Mouse (Mus musculus): ENCODE measurements around the gene Taf1a.
"Not testable (repeated sequence)": the region's sequence is repeated elsewhere in the genome, so short reads cannot be mapped to it uniquely, and the experiment has no call there.

Taf1a gene

DNA sequence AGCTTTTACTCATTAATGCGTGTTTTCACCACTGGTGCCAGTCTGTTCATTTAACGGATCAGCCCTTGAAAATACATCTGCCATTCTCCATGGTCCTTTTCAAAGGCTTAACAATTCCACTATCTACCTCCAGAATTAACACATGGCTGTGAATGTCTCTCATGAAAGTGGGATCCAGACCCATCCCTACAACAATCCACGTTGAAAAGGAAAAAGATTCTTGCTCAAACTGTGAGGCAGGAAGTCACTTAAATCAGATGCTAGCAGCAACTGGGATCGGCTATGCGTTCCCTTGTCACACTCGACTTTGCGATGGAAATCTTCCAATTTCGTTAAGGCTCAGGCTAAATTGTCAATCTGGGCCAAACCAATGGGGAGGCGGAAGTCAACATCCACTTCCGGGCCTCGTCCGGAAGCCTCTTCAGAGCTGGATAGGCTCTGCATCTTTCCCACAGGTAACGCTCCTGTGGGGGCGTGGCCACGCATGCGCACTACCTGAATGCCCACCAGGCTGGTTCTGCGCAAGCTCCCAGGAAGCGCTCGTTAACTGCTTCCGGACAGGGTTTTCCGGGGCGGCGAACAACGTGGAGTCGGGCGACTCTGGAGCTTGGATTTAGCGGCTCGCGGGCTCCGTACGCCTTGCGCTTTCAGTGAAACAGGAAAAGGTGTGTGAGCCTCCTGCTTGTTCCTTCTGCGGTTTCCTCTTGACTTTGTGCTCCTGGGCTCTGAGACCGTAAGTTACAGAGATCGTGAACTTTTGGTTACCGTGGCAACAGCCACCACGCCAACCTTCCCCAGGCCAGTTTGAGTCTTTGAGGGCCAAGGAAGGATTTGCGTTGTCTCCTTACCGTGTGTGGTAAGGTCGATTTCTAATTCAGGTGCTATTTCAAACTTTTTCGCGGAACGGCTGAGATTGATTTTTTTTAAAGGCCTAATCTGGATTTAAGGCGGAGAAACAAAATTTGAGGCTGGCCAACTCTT is at the start of gene Taf1a:
TSS of gene Taf1a (plus strand) at position 556 of the 981 bp plus-strand sequence.
- in situ Hi-C loops (cut with MboI; ENCODE audit: low sequenced_read_pairs), result no loop called here

DNA sequence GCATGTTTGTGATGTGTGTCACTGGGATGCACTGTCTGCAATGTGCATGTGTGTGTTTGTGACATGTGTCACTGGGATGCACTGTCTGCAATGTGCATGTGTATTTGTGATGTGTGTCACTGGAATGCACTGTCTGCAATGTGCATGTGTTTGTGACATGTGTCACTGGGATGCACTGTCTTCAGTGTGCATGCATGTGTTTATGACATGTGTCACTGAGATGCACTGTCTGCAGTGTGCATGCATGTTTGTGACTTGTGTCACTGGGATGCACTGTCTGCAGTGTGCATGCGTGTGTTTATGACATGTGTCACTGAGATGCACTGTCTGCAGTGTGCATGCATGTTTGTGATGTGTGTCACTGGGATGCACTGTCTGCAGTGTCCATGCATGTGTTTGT is 45.9 kb upstream of the Taf1a start:
- in situ Hi-C loops (cut with MboI; ENCODE audit: low sequenced_read_pairs), result not testable (repeated sequence)

DNA sequence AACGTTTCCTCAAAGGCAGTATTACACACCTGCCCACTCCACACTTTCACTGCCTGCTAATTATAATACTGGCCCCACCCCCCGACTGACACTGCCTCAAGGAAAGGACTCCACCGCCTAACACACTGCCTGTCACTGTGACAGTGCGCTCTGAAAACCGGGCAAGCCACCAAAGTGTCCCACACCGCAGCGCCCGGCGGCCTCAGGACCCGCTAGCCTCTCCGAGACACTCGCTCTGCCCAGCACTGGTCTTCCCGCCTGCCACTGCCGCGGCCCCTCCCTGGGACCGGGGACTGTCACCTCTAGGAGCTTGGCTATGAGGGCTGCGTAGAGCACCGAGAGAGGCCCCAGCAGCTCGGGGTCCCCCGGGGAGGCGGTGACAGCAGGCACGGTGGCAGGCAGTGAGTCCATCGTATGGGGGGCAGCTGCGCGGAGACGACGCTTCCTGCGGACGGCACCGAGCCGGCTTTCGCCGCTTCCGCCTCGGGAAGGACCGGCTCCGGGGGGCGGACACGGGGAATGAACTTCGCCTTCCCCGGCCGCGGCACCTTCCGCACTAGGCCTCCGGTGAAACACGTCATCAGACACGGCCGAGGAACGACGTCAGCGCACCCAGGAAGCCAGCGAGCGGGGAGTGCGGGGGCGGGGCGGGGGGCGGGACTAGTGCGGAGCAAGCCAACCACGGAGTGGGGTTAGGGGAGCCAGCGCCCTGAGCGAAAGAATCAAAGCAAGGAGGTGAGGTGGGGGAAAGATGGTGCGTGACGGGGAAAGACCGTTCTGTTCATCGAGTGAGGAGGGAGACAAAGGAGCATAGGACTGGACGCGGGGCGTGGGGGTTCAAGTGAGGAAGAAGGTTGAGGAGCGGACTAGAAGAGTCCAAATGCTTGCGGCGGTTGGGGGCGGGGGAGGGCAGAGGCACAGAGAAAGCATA is 43.6 kb upstream of the Taf1a start:
- in situ Hi-C loops (cut with MboI; ENCODE audit: low sequenced_read_pairs), result no loop called here

DNA sequence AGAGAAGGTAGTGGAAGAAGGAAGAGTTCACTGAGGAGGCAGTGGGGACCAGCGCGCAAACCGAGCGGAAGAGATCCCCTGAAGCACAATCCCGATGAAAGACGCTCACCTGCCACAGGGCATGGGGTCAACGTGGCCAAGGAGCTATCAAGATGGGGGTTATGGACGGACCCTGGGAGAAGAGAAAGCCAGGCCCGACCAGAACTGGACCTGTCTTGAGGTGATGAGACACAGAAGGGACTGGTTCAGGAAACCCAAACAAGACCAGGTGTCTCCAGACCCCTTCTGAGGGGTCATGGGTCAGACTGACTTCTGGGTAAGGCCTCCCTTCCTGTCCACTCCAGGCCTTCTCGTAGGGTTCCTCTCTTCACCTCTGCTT is 43.0 kb upstream of the Taf1a start:
- in situ Hi-C loops (cut with MboI; ENCODE audit: low sequenced_read_pairs), result no loop called here

DNA sequence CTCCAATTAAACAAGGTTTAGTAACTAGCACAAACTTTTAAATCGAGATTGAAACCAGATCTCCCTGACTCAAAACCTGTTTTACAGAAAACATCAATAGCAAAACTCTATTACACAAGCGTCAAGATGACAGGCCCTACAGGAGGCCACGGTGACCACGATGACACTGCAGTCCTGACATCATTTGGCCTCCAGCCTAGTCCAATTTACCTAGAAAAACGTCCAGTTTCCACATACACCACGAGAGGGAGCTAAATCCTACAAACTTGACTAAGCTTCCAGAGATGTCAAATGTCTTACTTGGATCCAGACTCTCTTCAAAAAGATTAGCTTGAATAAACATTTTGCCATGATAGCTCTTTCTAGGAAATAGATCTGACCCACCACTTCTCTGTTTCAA is 38.9 kb upstream of the Taf1a start:
- in situ Hi-C loops (cut with MboI; ENCODE audit: low sequenced_read_pairs), result no loop called here

DNA sequence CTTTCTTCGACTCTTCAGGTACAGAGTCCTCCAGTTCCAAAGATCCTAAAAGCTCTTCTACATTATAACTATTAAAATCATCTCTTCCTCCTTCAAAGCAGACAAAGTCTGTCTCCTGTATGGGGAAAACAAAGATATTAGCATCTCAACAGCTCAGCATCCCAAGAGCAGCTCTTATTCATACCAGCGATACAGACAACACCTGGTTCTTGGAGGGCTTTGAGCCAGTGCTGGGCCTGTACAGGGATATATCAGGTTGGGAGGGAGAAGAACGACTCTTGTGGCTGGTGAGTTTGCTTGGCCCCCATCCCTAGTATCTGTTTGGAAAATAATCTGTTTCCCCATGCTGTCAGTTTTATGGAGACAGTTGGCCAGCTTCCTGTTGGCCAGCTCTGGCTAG is 29.9 kb upstream of the Taf1a start:
- in situ Hi-C loops (cut with MboI; ENCODE audit: low sequenced_read_pairs), result no loop called here

DNA sequence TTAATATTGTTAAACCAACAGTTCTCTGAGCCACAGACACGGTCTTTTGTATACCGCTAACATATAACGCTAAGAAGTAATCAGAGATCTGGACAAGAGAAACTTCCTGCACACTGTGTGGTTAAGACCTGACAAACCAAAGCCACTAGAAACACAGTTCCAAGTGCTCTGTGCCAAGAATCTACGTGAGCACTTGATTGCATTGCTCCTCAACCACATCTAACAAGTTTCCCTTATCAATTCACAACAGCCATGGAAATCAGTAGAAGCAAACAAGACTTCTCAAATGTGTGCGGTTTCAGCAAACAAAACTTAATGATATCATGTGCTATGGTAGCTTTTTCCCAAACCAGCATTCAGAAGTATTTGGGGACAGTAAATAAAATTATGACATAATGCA is 26.5 kb upstream of the Taf1a start:
- in situ Hi-C loops (cut with MboI; ENCODE audit: low sequenced_read_pairs), result no loop called here

DNA sequence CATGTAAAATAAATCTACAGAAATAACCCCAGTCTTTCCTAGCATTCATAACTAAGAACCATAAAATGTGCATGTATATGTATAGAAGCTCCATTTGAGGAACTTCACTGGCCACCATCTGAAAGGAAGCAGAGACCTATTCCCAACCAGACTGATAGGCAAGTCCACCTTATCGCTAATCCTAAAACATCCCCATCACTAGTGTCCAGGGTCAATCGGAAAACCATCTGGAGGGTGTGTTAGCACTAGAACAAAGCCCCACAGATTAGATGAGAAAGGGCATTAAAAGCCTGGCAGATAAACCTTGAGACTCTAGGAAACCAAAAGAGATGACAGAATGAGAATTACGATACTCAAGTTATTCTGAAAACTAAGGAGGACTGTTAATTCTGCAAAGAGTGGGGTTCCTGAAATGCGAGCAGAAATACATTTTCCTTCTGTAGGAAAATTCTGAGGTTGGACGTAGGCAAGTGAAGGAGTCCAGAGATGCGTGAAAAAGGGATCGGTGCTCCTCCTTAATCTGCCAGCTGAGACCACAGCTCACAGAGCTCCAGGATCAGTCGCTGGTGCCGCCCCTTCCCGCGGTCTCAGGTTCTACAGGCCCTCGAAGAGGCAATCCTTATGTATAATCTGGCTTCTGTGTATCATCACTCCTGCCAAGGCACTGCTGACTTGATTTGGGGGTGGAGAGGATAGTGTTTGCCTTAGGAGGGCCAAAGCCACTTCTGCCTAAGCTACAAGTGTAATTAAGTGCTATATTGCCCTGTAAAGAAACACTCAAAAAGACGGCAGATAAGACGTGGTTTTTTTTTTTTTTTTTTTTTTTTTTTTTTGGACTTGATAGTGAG is 25.8 kb upstream of the Taf1a start:
- in situ Hi-C loops (cut with MboI; ENCODE audit: low sequenced_read_pairs), result no loop called here

DNA sequence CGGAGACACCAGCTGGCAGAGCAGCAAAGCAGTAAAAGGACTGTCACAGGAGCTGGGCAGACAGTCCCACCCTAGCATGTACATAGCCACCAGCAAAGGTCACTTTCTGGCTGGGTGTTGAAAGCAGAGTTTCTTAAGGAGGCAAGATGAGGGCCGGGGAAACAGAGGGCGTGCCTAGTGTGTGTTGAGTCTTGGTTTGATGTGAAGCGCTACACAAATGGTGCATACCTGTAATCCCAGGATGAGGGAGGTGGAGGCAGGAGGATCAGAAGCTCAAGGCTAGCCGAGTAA is 25.3 kb upstream of the Taf1a start:
- in situ Hi-C loops (cut with MboI; ENCODE audit: low sequenced_read_pairs), result no loop called here

DNA sequence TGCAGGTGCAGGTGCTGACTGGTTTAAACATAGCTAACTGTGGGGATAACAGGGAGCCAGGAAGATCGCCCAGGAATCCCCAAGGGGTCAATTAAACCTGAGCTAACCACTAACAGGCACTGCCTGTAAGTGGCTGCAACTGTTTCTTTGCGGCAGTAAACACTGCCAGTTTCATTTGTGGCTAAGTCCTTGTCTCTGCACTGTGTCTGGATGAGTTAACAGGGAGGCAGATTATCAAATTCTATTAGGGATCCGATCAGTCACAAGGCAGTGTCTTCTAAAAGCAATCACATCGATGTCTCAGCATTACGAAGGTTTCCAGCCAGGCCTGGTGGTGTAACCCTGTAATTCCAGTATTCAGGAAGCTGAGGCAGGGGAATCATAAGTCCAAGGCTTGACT is 22.4 kb upstream of the Taf1a start:
- in situ Hi-C loops (cut with MboI; ENCODE audit: low sequenced_read_pairs), result no loop called here

DNA sequence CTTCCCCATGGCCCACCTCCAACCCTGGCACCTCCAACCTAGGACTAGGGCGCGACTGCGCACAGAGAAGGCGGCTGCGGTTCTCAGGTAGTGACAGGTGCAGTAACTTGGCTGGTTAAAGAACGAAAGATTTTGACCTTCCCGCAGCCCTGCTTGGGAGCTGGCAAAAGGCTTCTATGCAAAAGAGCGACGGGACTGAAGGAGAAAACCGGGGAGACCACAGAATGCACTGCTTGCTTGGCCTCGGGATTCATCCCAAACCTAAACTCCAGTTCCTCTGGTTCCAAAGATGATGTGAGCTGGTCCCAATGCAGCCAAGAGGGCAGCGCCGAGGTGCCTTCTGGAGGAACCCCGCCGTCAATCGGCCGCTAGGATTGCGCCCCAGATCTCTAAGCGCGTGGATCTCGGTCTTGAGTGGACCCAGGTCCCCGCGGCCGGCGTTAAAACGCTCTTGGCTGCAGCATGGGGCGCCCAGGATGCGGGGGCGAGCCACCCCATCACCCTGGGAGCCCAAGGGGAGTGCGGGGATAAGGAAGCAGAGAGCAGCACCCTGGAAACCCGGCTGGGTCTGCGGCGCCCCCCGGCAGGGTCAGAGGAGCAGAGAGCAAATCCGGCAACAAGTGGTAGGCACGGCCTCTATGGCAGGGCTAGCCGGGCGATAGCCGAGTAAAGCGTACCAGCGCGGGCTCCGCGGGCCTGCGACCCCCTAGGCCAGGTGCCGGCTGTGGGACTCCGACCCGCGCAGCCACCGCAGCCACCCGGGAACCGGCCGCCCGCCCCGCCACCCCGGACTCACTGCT is 20.0 kb upstream of the Taf1a start:
- in situ Hi-C loops (cut with MboI; ENCODE audit: low sequenced_read_pairs), result no loop called here

DNA sequence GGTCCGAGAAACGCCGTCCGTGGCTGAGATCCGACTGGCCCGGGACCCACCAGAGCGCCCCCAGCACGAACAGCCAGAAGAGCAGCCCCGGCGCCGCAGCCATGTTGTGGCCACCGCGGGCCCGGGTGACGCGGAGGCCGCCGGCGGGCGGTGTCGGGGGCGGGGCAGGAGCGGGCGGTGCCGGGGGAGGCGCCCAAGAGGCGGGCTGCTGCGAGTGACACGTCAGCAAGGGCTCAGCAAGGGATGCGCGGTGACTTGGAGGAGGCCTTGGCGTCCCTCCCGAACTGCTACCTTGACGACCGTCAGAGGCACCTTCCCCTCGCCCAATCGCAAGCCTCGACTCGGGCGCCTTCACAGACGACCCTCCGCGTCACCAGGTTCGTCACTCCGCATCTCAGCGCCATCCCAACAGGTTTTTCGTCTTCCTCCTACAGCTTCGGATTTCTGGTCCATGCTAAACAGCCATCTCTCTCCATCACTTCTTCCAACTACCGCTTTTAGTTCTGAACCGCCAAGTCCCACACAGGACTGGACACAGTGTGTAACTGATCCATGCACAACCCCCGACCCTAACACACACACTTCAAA is 19.3 kb upstream of the Taf1a start, which contains the start of gene Mia3:
TSS of gene Mia3 (minus strand) at position 127 of the 588 bp plus-strand sequence.
- in situ Hi-C loops (cut with MboI; ENCODE audit: low sequenced_read_pairs), result no loop called here

DNA sequence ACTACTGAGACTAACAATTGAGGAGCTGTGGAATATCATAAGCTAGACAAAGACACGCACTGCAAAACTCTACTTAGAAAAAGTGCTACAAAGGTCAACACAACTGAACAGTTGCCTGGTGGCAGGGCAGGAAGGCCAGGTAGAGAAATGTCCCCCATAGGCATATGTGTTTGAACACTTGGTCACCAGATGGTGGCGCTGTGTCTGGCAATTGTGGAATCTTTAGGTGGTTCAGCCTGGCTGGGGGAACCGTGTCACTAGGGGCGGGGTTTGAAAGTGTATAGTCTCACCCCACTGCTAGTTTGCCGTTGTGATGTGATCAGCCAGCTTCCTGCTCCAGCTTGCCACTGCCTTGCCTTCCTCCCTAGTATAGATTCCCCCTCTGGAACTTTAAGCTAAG is 14.1 kb upstream of the Taf1a start:
- in situ Hi-C loops (cut with MboI; ENCODE audit: low sequenced_read_pairs), result no loop called here

DNA sequence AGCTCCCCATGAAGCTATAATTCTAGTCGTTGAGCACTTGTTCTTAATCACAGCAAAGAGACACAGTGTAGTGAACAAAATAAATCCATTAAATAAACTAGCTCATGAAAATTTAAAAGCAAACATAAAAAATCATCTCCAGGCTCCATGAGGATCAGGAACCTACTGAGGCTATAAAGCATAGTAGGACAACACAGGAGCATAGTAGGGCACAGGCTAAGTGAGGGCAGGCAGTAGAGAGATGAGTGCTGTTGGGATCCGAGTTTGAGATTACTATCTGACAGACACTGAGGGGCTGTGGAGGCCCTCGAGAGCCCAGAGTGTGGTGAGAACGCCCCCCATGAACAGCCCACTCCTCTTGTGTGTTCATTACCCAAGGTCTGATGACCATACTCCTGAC is 11.7 kb upstream of the Taf1a start:
- in situ Hi-C loops (cut with MboI; ENCODE audit: low sequenced_read_pairs), result no loop called here

DNA sequence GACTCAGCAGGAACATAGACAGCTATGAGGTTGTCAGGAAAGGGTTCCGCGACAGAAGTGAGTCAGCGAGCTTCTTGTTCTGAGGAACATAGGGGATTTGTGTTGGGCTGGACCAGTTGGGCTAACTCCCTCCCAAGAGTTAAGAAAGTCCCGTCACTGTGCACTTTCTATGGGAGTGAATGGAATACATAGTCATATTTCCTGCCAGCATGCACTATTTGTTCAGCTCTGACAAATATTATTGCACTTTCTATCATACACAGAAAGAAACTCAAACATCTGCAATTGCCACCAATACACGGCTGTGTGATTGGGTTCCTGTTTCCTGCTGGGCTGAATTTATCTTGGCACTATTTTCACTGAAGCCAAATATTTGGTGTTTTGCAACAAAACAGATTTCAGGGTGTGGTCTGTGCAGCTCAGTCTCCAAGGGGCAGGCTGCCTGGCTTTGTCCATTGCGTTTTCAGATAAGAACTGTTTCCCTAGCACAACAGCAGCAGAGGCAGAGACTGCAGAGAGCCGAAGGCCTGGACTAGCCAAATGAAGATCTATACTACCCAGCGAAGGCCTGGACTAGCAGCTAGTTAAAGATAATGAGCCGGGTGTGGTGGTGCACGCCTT is 10.3 kb upstream of the Taf1a start:
- in situ Hi-C loops (cut with MboI; ENCODE audit: low sequenced_read_pairs), result no loop called here

DNA sequence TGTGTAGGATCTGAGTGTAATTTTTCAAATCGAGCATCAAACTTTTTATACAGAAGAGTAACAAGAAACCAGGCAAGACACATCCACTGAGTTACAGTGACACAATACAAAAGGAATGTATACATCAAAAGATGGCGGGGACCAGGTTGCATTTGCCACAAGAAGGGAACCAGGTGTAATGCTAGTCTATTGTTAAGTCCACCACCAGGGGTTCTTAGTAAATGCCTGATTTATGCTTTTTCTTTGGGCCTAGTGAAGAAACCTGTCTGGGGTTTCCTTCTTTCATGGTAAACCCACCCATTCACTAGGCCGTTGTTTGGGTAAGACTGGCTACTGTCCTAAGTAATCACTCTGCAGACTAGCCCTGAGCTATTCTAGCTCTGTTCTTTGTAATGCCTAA is 9.4 kb upstream of the Taf1a start:
- in situ Hi-C loops (cut with MboI; ENCODE audit: low sequenced_read_pairs), result not testable (repeated sequence)

DNA sequence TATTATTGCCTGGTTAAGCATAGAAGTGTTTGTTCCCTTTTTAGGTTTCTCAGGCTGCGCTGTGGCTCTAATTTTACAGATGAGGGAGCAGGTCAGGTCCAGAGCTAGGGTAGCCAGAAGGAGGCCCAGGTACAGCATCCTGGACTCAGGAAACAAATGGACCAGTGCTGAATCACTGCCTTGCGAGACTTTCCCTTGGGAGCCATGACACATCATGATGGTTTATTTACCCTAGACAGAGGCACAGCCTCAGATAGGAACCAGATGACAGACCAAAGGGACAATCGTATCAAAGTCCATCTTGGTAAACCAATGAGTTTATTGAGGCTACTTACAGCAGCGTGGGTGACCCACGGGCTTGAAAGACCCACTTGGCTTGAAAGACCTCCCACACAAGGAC is 7.0 kb upstream of the Taf1a start:
- in situ Hi-C loops (cut with MboI; ENCODE audit: low sequenced_read_pairs), result no loop called here

DNA sequence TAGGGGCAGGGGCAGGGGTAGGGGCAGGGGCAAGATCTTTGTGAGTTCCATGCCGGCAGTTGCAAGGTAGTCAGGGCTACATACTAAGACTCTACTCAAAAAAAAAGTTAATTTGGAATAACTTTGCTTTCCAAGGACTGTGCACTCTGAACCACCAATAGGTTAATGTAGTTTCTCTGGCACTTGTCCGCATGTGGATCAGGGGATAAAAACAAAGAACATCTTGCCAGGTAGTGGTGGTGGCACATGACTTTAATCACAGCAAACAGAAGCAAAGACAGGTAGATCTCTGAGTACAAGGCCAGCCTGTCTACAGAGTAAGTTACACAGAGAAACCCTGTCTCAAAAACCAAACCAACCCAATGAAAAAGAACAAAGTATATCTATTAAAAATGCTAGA is 6.2 kb upstream of the Taf1a start:
- in situ Hi-C loops (cut with MboI; ENCODE audit: low sequenced_read_pairs), result no loop called here

DNA sequence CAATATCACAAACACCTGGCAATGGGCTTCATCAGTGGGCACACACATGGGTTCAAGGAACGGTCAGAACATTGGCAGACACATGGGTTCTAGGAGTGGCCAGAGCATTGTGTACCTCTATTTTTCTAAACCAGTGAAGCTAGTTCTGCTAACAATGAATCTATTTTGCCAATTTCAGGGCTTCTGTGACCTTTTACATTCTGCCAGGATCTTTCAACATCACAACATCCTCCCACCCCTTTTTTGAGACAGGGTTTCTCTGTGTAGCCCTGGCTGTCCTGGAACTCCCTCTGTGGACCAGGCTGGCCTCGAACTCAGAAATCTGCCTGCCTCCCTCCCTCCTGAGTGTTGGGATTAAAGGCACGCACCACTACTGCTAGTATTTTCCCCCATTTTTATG is 1.4 kb upstream of the Taf1a start:
- in situ Hi-C loops (cut with MboI; ENCODE audit: low sequenced_read_pairs), result not testable (repeated sequence)

All from CH12F3 (cell line).